Mouse (Mus musculus) cerebellum, adult 11-12 months (tissue): ENCODE measurements at regions not wholly inside any gene's neighbourhood (a gene's known extent, or its start where the extent isn't known, plus 50 kb on each side); places are given as distances from the start of the nearest gene placed in this dataset.

Source experiments
- DNase-seq: peaks from one replicate; pipeline ENCODE4 v3.0.0; 2022

DNA sequence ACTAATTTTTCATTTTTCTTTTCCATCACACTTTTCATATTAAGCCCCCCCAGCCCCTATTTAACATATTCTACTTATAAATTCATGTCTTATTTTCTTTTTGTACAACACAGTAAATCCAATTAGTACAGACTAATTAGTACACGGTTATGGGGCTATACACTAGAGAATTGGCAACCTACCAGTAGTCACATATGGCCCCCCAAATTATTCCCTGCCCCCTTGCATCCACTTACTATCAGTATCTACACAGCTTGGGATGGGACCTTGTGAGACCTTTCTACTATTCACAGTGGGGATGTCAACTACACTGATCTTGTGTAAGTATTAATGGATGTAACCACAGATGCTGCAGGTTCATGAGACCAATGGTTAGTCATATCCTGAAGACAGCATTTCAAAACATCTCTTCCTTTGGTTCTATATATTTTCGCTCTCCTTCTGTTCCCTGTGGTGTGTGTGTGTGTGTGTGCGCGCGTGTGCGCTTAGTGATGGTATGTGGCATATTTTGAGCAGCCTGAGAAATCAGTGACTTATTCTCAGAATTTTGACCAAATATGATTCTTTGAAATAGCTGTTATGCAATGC lies 732.9 kb upstream of the Zeb2 start:
- no peak for DNase-seq

DNA sequence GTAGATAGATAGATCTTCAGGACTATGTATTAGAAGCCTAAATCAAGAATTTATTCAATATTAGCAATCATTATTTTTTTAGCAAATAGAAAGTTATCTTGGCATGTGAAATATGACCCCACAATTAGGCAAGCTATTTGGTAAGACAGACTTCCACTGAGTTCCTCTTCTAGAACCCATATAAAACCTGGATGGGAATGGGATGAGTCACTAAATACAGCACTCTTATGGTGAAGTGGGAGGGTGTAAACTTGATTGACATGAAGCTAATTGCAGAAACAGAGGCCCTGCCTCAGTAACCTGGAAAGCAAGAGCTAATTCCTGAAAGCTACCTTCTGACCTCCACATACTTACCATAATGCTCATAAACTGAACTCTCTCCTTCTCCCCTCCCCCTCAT lies 723.2 kb upstream of the Zeb2 start:
- DNase-seq: no peak

DNA sequence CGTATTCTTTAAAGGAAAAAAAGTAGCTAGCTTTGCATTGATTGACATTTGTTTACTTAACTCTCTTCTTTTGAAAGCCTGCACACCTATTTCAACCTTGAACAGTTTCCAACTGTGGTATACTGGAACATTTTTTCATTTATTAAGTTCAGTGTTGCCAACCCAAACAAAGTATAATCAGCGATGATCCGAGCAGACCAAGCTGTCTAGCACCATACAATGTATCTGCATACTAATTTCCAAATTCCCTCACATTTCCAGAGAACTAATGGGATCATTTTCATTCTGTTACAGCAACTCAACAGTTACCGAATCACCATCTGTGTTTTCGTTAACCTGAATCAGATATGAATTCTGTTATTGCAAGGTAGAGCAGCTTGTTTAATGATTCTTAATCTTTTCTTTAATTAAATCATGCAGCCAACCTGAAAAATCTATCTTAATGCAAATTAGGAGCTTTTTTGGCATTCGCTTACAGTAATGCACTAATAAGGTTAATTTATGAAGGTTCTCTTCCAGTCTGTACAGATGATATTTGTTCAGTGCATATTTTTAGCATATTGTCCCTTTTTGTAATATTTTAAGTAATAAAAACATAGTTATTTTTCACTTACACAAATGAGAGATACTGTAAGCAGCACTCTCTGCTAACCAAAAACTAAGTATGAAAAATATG lies 719.5 kb upstream of the Zeb2 start:
- no peak for DNase-seq

DNA sequence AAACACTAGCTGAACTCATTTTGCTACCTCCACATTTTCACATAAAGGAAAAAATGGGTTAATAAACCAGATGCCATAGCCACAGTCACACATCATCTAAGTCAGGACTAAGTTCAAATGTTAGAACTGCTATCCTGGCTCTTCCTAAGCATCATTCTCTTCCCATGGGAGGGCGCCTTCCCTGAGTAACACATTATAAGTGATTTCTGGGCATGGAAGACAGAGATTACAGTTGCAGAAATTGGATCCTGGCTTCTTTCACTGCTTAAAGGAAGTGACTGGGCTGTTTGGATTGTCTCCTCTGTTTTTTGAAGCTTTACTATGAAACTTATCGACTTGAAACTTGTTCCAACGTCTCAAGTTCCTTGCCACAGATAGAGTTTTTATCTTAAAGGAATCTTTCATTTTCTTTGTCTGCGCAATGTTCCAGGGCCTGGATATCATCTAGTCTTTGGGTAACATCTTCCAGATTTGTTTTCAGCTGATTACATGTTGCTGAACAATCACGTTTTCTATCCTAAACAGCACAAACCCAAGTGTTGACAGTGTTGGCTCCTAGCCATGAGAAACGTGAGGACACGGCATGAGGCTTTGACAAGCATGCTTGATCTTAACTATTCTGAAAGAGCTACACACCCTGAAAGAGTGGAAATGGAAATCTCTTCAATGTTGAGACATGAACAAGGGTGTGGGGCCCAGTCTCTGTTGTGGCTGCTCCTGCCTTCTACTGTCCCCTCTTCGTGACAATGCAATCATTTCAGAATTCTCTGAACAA lies 700.9 kb upstream of the Zeb2 start:
- no peak for DNase-seq

DNA sequence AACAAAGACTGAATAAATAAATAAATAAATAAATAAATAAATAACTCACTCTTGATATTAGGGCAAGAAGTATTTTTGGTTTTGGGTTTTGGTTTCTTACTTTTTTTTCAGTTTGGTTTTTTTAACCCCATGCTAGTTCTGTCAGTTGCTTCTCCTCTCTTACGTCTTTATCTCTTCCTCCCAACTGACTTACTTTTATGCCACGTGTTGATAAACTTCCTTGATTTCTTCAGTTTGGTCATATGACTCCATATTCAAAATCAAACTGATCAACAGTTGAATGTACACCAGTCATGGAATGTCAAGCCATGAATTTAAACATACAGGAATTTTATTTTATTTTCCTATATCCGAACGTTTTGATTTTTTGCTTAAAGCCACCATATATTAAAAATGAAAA lies 697.5 kb upstream of the Zeb2 start:
- DNase-seq: no peak

DNA sequence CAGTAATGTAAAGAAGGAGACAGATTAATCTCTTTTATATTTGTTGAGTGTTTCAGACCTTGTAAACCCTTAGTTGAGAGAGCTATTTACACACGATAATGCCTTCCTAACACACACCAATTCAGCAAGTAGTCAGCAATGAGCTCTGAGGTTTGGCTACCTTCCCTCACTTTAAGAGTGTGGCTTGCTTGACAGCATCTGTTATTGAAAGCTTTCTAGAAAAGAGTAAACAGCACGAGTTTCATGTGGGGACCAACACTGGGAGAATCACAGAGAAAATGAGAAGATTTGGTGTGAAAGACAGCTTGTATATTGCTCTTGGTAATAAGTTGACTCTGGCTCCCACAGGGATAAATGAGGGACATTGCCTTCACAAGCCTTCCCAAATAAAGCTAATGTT lies 688.1 kb upstream of the Zeb2 start:
- DNase-seq: no peak

DNA sequence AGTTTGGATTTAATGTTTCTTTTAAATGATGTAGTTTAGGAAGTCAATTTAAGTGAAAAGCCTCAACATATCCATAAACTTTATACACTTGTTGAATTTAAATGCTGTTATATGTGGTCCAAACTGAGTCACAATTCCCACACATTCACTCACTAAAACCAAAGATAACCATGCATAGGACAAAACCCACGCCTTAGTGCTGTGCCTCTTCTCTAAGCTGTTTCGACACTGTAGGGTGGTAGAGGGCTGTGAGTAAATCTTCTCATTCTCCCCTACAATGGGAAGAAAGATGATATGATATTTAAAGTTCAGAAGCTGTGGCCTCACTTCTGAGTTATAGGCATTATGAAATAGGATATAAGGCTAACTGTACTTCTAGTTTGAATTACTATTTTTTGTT lies 682.9 kb upstream of the Zeb2 start:
- DNase-seq: no peak

DNA sequence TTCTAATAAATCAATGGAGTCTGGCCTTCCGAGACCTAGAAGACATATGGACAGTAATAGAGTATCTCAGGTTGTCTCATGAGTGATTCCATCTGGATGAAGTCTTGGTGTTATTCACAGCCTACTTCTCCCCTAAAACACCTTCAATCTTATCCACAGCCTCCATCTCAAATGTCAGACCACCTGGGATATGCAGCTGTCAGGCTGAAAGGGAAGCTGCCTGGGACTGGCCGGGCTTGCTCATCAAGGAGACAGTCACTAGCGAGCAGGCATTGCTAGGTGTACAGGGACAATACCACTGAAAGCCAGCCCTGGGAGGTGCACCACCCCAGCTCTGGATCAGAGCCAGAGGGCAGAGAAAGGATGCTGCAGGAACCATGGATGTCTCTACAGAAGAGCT lies 676.4 kb upstream of the Zeb2 start:
- no peak for DNase-seq

DNA sequence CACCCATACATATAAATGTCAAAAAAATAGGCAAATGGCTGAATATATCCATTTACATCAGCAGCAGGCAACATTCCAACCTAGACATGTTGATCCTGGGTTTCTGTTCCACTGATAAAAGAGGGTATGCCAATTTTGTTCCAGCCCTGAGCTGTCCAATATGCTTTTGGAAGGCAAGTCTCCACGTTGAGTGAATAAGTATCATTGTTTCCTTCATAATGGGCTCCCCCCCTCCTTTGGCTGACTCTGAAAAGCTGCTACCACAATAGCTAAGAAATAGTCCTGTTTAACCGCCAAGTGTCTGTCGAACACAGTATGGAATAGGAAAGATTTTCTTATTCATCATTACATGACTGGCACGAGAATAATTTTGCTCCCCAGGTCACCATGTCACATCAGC lies 672.5 kb upstream of the Zeb2 start:
- DNase-seq: no peak

DNA sequence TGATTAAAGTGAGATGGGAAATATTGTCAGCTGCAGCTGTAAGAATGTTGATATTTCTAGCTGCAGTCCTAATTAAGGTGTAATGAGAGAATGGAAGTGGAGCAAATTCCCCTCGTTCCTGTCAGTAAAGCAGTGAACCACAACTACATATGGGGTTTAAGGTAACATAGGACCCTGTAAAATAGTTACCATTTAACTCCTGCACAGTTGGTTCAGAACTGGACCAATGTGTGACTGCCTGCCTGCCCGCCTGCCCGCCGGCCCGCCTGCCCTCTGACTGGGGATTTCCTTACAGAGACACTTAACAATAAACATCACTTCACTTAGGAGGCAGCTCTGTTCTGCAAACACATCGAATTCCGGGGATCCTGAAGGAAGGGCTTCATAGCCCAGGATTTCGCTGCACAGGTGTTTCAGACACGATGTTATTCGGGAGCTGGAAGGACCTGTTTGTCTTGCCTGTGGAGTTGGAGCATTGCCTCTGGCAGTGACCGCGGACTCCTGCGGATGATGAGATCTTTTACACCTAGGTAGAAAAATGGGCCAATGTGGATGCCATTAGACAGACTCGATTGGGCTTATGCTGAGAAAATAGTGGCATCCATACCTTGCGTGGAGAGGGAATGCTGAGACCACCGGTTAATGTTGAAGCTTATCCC lies 670.7 kb upstream of the Zeb2 start:
- DNase-seq: no peak

DNA sequence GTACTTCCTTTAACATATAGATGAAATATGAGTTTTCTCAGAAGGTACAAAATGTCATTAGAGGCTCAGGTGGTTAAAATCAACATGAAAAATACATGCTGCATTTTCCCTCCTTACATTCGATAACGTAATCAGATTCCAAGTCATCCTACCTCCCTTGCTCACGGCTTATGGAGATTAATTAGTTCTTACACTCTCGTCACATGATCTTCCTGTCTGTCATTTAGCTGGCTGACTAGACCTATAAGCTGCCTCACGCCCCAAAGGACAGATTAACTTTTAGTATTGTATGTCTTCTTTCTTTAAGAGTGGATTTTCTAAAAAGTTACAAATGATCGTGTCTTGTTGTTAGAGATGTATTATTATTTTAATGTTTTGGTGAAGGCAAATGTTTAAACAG lies 669.6 kb upstream of the Zeb2 start:
- no peak for DNase-seq

DNA sequence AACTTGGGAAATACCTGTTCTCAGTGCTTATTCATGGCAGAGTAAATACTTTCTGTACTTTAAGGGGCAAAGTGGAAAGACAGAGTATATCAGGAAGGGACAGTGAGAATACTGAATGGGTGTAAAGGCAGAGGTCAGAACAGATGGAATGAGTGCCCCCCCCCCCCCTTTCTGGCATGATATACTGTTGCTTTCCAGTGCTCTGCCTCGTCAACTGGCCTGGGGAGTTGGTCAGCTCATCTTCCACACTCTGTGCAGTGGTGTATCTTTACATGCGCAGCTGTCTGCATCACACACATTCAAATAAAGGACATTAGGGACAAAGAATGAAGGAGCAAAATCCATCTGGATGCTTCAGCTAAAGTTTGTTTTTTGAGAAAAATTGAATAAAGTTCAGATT lies 668.5 kb upstream of the Zeb2 start:
- no peak for DNase-seq

DNA sequence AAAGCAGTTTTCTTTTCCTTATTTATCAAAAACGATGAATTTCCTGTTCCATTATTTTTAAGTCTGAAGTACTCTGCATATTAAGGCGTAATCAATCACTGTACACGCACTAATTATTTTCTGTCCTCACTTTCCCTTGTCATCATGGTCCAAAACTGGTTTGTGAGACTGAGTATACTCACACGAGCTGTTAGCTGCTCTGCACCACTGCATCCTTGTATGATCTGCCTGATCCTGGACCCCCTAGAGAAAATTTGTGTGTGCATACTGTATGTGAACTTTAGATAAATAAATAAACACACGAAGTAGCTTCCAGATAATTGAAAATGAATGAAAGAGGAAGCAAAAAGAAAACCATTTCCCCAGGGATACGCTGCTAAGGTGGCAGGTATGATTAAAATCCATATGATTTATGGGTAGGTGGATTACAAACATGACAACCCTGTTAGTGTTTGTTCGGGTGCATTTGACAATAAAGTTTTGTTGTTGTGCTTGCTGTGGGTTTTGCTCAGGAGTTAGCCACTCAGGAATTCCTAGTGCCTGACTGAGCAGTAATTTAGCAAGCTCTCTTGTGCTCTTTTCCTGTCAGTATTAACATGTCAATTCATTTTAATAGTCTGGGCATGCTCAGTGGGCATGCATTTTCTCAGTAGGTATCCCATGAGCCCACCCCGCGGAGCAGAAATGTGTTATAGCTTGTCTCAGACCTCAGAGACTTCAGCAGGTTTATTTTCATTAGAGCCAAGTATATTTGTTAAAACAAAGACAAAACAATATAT lies 666.6 kb upstream of the Zeb2 start:
- DNase-seq: no peak

DNA sequence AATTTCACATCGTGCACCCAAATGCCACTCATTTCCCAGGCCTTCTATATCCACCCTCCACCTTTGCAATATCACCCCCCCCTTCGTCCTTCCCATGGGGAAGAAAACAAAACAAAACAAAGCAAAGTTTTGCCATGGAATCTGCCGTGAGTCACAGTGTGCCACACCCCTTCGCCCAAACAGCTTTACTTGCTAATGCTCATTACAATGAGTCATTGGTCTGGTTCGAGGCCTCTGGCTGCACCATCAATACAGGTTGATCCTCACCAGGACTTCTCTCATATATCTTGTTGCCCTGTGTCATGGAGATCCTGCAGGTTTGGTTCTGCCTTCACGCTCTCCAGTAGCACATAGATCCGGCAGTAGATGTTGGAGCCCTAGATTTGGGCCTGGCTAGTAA lies 660.3 kb upstream of the Zeb2 start:
- no peak for DNase-seq

DNA sequence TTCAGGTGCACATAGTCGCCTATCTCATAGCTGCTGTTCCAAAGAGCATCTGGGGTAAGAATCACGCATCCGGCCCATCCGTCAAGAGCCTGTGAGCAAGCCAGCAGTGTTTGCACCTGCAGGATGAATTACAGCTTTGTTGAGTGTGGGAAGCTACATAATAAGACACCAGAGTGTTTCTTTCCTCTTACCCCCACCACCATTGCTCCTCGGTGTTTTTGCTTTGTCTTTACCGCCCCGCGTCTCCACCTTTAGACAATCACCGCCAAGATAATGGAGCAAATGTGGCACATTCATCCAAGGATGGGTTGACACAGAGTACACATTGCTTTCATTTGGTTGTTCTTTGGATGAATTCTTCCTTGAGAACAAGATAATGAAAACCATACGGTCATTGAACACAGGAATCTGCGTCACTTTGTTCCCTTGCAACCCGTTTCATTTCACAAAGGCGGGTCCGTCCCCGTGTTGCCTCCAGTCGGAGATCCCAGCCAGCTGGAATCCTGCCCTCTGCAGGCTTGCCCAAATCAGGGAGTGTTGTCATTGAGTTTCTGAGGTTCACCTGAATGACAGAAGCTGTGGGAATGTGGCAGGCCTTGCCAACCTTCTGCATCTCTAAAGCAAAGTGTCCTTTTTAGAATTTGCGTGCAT lies 659.4 kb upstream of the Zeb2 start:
- DNase-seq: no peak

DNA sequence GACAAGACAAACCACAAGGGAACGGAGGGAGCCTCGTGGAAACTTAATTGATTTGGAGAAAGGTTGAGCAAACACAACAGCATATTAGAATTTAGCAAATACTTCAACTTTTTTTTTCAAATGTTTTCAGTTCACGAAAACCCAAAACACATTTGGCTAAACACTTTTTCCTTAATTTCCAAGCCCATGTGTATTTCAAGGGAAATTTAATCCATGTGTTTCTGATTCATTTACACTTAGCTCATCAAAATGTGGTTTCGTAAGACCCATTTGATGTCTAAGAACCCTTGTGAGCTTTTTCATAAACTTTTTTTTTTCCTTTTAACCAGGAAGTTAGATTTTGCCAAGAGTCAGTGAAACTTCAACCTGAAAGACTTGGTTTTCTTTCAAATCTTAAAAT lies 658.5 kb upstream of the Zeb2 start:
- DNase-seq: no peak

DNA sequence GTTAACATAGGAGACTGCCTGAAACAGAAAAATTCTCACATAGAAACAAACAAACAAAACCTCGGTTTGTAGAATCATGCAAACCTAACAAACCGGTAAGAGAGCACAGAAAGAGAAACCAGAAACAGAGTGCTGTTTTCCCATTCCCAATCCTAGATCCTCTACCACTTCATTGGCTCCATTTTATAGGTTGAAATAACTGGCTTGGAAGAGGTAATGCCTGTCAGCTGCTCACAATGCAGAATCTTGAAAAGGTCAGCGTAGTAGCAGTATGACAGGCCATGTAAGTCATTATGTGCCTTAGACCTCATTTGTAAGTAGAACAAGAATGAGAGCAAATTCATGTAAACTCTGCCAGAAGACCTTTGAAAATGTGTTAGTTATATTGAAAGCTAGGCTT lies 657.2 kb upstream of the Zeb2 start:
- no peak for DNase-seq

DNA sequence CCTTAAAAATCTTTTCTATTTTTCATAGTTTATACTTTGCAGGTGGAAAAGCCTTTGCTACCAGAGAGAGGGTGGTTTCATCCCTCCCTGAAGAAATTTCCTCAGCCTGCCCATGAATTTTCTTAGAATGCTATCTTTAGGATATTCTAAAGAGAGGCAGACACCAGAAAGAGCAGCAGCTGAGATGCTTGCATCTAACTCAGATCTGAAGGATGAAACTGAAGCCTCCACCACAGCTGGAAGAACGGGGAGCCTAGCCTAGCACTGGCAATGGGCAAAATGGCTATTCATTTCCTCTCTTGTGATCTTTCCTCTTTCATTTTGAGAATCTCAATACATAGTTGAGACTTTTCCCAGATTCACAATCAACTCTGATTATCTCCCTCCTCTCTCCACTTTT lies 640.0 kb upstream of the Zeb2 start:
- no peak for DNase-seq

DNA sequence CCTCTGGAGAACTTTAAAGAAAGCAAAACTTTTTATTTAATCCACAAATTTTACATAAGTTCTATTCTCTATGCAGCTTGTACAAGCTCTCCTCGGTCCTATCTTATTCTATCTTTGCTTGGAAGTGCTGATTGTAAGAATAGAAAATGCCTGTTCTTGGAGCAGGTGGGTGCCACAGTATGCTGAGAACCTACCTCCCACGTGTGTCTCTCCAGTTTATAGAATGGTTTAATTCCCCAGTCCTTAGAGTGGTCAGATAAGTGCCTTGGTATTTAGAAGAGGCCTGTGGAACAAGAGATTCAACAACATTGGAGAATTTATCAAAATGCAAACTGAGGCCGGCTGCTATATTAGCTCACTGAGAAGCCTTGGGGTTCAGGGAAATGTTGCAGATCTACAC lies 639.2 kb upstream of the Zeb2 start:
- DNase-seq: no peak

DNA sequence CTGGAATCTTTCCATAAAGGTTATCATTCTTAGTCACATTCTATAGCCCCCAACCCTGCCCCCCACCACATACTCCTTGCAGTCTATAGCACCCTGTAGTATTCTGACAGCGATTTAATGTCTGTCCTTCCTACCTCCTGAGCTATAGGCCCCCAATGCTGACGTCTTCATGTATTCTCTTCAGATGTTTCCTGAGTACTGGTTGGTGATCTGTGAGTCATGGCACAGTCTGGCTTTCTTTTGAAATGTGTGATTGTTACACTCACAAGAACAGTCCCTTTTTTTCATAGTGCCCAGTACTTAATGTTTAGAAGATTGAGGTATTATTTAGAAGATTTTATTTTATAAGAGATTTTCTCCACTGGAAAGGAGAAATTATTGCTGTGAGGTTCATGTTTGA lies 634.6 kb upstream of the Zeb2 start:
- DNase-seq: no peak

DNA sequence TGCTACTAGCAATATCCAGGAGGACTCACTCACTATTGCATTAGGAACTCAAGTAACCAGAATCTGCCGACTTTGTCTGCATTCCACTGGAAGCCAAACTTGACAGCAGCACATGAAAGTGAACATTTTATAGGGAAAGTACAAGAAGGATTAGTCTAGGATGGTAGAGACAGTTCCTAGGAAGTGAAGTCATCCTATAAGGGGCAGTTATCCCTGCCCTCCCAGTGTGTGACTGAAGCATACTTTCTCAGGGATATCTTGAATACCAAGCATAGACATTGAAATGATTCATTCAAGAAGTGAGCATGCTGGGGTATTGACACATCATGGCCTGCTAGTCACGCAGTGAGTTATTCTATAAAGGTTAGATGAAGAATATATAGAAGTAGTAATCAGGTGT lies 632.2 kb upstream of the Zeb2 start:
- no peak for DNase-seq
